ENCODE assay signal across 15 mouse cellular contexts in genomic region chr10:77589117-77589516, GRCm38 (mm10). TPM values are rescaled to one million over a fixed set of nuclear protein-coding genes. Genes with fewer than 3 reads are reported as not detected.
DNase-seq lines count a peak whose midpoint lies in the region; ATAC-seq lines count a peak whose summit lies in the region.
"Had no signal": no experiment of that assay in that cellular context is flagged by ENCODE, and none has a peak within 500 bp of the region (broad histone marks: within the 10 kb centered on the region; RNA-seq: fewer than 3 reads in every experiment).

No protein-coding gene starts in this region.

- WGBS in heart, embryonic 13.5 days = 61% methylated on average over 7 of the region's 7 CpGs
- 73% methylated on average over 7 of the region's 7 CpGs for WGBS in limb, embryonic 12.5 days
- 78% methylated on average over 7 of the region's 7 CpGs for WGBS in limb, embryonic 10.5 days
- WGBS in neural tube, embryonic 14.5 days = 71% methylated on average over 7 of the region's 7 CpGs

- no peak for DNase-seq in heart, adult 9 months (ENCODE audit: low spot score in 2 of 2)
- no peak for DNase-seq in limb, embryonic 10.5 days (ENCODE audit: low spot score)
- DNase-seq in retina, embryonic 14.5 days (ENCODE audit: low spot score) = no peak
- DNase-seq: cerebellum, adult 9-11 months; gastrocnemius, postnatal 14 days; kidney, postnatal 14 days; right cerebral cortex, postnatal 25 days had no signal

- H3K36me3 ChIP-seq in heart, embryonic 13.5 days = peaks cover 73% of the 10 kb centered on the region
- H3K36me3 ChIP-seq in limb, embryonic 12.5 days = peaks cover 78% of the 10 kb centered on the region
- H3K36me3 ChIP-seq in limb, embryonic 10.5 days = peaks cover 79% of the 10 kb centered on the region
- H3K36me3 ChIP-seq in neural tube, embryonic 14.5 days (ENCODE audit: control insufficient read depth, insufficient read depth, low read length) = peaks cover 22% of the 10 kb centered on the region

- H3K9ac ChIP-seq in heart, embryonic 13.5 days = peak overlapping the region; percentile 37; the same call in 1 of the 2 replicates
- H3K9ac ChIP-seq in limb, embryonic 12.5 days (replicated peaks) = no peak overlapping the region; the same call in 1 of the 2 replicates
- no peak overlapping the region for H3K9ac ChIP-seq in neural tube, embryonic 14.5 days (replicated peaks; ENCODE audit: low read depth, low read length)
- H3K9ac ChIP-seq: stomach, embryonic 15.5 days had no signal

- H3K27me3 ChIP-seq in heart, embryonic 13.5 days (replicated peaks) = no peaks in the 10 kb centered on the region
- no peaks in the 10 kb centered on the region for H3K27me3 ChIP-seq in limb, embryonic 12.5 days
- no peaks in the 10 kb centered on the region for H3K27me3 ChIP-seq in limb, embryonic 10.5 days (ENCODE audit: low read depth, poor library complexity, severe bottlenecking)
- no peaks in the 10 kb centered on the region for H3K27me3 ChIP-seq in neural tube, embryonic 14.5 days (ENCODE audit: control insufficient read depth, insufficient read depth, low read length)
- H3K27me3 ChIP-seq: stomach, embryonic 15.5 days had no signal

- ATAC-seq in heart, embryonic 13.5 days (ENCODE audit: extremely low read depth, insufficient number of reproducible peaks, low FRiP score, low TSS enrichment) = no peak
- ATAC-seq in limb, embryonic 12.5 days (ENCODE audit: insufficient number of reproducible peaks, insufficient read depth, low FRiP score, low TSS enrichment, low read depth) = no peak
- 0 out of 2 replicates have a peak, but pooled peaks have one; percentile 11 for ATAC-seq in granulocyte monocyte progenitor cell, adult 5-6 weeks (replicated peaks; ENCODE audit: poor library complexity, severe bottlenecking)
- ATAC-seq in neural tube, embryonic 14.5 days (ENCODE audit: low read depth) = no peak
- no peak for ATAC-seq in frontal cortex, adult (ENCODE audit: low TSS enrichment)
- ATAC-seq: lung, postnatal 0 days had no signal

- H3K9me3 ChIP-seq in heart, embryonic 13.5 days = no peaks in the 10 kb centered on the region
- H3K9me3 ChIP-seq in limb, embryonic 12.5 days = 0 out of 2 replicates have a peak, but pooled peaks cover 2% of the 10 kb centered on the region
- H3K9me3 ChIP-seq in limb, embryonic 10.5 days (replicated peaks) = no peaks in the 10 kb centered on the region
- no peaks in the 10 kb centered on the region for H3K9me3 ChIP-seq in neural tube, embryonic 14.5 days (ENCODE audit: control insufficient read depth, low read length)
- H3K9me3 ChIP-seq: stomach, embryonic 15.5 days had no signal

- H3K4me1 ChIP-seq in heart, embryonic 13.5 days = peaks cover 56% of the 10 kb centered on the region
- peaks cover 18% of the 10 kb centered on the region for H3K4me1 ChIP-seq in limb, embryonic 12.5 days (replicated peaks)
- H3K4me1 ChIP-seq in limb, embryonic 10.5 days = no peaks in the 10 kb centered on the region
- H3K4me1 ChIP-seq in neural tube, embryonic 14.5 days (ENCODE audit: control insufficient read depth, insufficient read depth, low read length) = peaks cover 3% of the 10 kb centered on the region; the same call in 1 of the 2 replicates

- no peak overlapping the region for H3K4me3 ChIP-seq in heart, embryonic 13.5 days
- H3K4me3 ChIP-seq in limb, embryonic 12.5 days (replicated peaks) = no peak overlapping the region
- no peak overlapping the region for H3K4me3 ChIP-seq in limb, embryonic 10.5 days
- no peak overlapping the region for H3K4me3 ChIP-seq in neural tube, embryonic 14.5 days (ENCODE audit: low read depth, low read length)
- H3K4me3 ChIP-seq: stomach, embryonic 15.5 days had no signal

- H3K27ac ChIP-seq in heart, embryonic 13.5 days (replicated peaks) = peak overlapping the region; percentile 74
- 0 out of 2 replicates have a peak overlapping the region, but pooled peaks have one; percentile 17 for H3K27ac ChIP-seq in limb, embryonic 12.5 days
- no peak overlapping the region for H3K27ac ChIP-seq in limb, embryonic 10.5 days
- H3K27ac ChIP-seq in neural tube, embryonic 14.5 days (ENCODE audit: low read depth, low read length) = peak overlapping the region; percentile 16; the same call in 1 of the 2 replicates
- H3K27ac ChIP-seq: stomach, embryonic 15.5 days had no signal

- H3K4me2 ChIP-seq in heart, embryonic 13.5 days = peak overlapping the region; percentile 2; the same call in 1 of the 2 replicates
- no peak overlapping the region for H3K4me2 ChIP-seq in limb, embryonic 12.5 days
- no peak overlapping the region for H3K4me2 ChIP-seq in neural tube, embryonic 14.5 days (ENCODE audit: low read depth, low read length)
- H3K4me2 ChIP-seq: stomach, embryonic 15.5 days had no signal

RNA-seq across cellular contexts. Expression of gene Pttg1ip, which starts 7.6 kb away (rescaled TPM):
- 103 and 110 TPM in 2 replicates for polyA plus RNA-seq in heart, embryonic 13.5 days (2015; fragmentation: Nextera tagmentation; extraction: Ambion mirVana)
- polyA plus RNA-seq in limb, embryonic 12.5 days (2016; fragmentation: Nextera tagmentation; extraction: Ambion mirVana) = 83.6 and 84.0 TPM in 2 replicates
- 64.0 and 73.7 TPM in 2 replicates for polyA plus RNA-seq in limb, embryonic 10.5 days (2016; fragmentation: Nextera tagmentation; extraction: Ambion mirVana)
- total RNA-seq in granulocyte monocyte progenitor cell, adult 5-6 weeks (2014; fragmentation: Nextera tagmentation) = 36.6 and 39.0 TPM in 2 replicates
- 34.6 and 37.0 TPM in 2 replicates for total RNA-seq in granulocyte monocyte progenitor cell, adult 5-6 weeks (2017)
- 64.2 and 82.6 TPM in 2 replicates for polyA plus RNA-seq in neural tube, embryonic 14.5 days (2014; fragmentation: Nextera tagmentation; extraction: Ambion mirVana)

RNA-seq across cellular contexts. Expression of gene Sumo3, which starts 16.8 kb away (rescaled TPM):
- 171 and 186 TPM in 2 replicates for polyA plus RNA-seq in heart, embryonic 13.5 days (2015; fragmentation: Nextera tagmentation; extraction: Ambion mirVana)
- 345 and 359 TPM in 2 replicates for polyA plus RNA-seq in limb, embryonic 12.5 days (2016; fragmentation: Nextera tagmentation; extraction: Ambion mirVana)
- polyA plus RNA-seq in limb, embryonic 10.5 days (2016; fragmentation: Nextera tagmentation; extraction: Ambion mirVana) = 400 and 420 TPM in 2 replicates
- total RNA-seq in granulocyte monocyte progenitor cell, adult 5-6 weeks (2014; fragmentation: Nextera tagmentation) = 60.0 and 78.8 TPM in 2 replicates
- 197 and 205 TPM in 2 replicates for total RNA-seq in granulocyte monocyte progenitor cell, adult 5-6 weeks (2017)
- 214 and 240 TPM in 2 replicates for polyA plus RNA-seq in neural tube, embryonic 14.5 days (2014; fragmentation: Nextera tagmentation; extraction: Ambion mirVana)

RNA-seq across cellular contexts. Expression of gene Gm49325, which starts 16.9 kb away (rescaled TPM):
- 2.8 TPM in 1 of 2 replicates, not detected in the other for polyA plus RNA-seq in heart, embryonic 13.5 days (2015; fragmentation: Nextera tagmentation; extraction: Ambion mirVana)
- polyA plus RNA-seq in limb, embryonic 12.5 days (2016; fragmentation: Nextera tagmentation; extraction: Ambion mirVana) = 9.7 and 12.0 TPM in 2 replicates
- 1.6 and 1.7 TPM in 2 replicates for polyA plus RNA-seq in limb, embryonic 10.5 days (2016; fragmentation: Nextera tagmentation; extraction: Ambion mirVana)
- not detected in 2 replicates for total RNA-seq in granulocyte monocyte progenitor cell, adult 5-6 weeks (2014; fragmentation: Nextera tagmentation)
- total RNA-seq in granulocyte monocyte progenitor cell, adult 5-6 weeks (2017) = 1.6 TPM in 1 of 2 replicates, not detected in the other
- polyA plus RNA-seq in neural tube, embryonic 14.5 days (2014; fragmentation: Nextera tagmentation; extraction: Ambion mirVana) = 2.7 TPM in 1 of 2 replicates, not detected in the other
- polyA plus RNA-seq: brain, embryonic 14.5 days had no signal

RNA-seq across cellular contexts. Expression of gene Ube2g2, which starts 33.0 kb away (rescaled TPM):
- polyA plus RNA-seq in heart, embryonic 13.5 days (2015; fragmentation: Nextera tagmentation; extraction: Ambion mirVana) = 78.6 and 81.9 TPM in 2 replicates
- polyA plus RNA-seq in limb, embryonic 12.5 days (2016; fragmentation: Nextera tagmentation; extraction: Ambion mirVana) = 75.4 and 79.3 TPM in 2 replicates
- polyA plus RNA-seq in limb, embryonic 10.5 days (2016; fragmentation: Nextera tagmentation; extraction: Ambion mirVana) = 98.4 and 104 TPM in 2 replicates
- 39.6 and 42.0 TPM in 2 replicates for total RNA-seq in granulocyte monocyte progenitor cell, adult 5-6 weeks (2014; fragmentation: Nextera tagmentation)
- 29.5 and 53.3 TPM in 2 replicates for total RNA-seq in granulocyte monocyte progenitor cell, adult 5-6 weeks (2017)
- 44.0 and 57.3 TPM in 2 replicates for polyA plus RNA-seq in neural tube, embryonic 14.5 days (2014; fragmentation: Nextera tagmentation; extraction: Ambion mirVana)

RNA-seq across cellular contexts. Expression of gene Itgb2, which starts 59.1 kb away (rescaled TPM):
- 1.5 and 1.6 TPM in 2 replicates for polyA plus RNA-seq in heart, embryonic 13.5 days (2015; fragmentation: Nextera tagmentation; extraction: Ambion mirVana)
- polyA plus RNA-seq in limb, embryonic 12.5 days (2016; fragmentation: Nextera tagmentation; extraction: Ambion mirVana) = 0.98 and 1.0 TPM in 2 replicates
- polyA plus RNA-seq in limb, embryonic 10.5 days (2016; fragmentation: Nextera tagmentation; extraction: Ambion mirVana) = 0.75 and 0.85 TPM in 2 replicates
- 17.1 and 28.9 TPM in 2 replicates for total RNA-seq in granulocyte monocyte progenitor cell, adult 5-6 weeks (2014; fragmentation: Nextera tagmentation)
- 32.0 and 36.6 TPM in 2 replicates for total RNA-seq in granulocyte monocyte progenitor cell, adult 5-6 weeks (2017)
- 0.44 and 1.2 TPM in 2 replicates for polyA plus RNA-seq in neural tube, embryonic 14.5 days (2014; fragmentation: Nextera tagmentation; extraction: Ambion mirVana)
